Mouse (Mus musculus) liver, embryonic 11.5 days (tissue): ENCODE measurements around the gene Zc3h12d. TPM values are rescaled to one million over a fixed set of nuclear protein-coding genes. Genes with fewer than 3 reads are reported as not detected.
"Not testable (repeated sequence)": the region's sequence is repeated elsewhere in the genome, so short reads cannot be mapped to it uniquely, and the experiment has no call there.

Experiments used
- ATAC-seq: fragments of 200-750 bp; cut with Nextera tagmentation; replicated peaks from 2 replicates; pipeline ENCODE4 v1.8.0; 2017; ENCODE audit warnings: moderate number of reproducible peaks, mild to moderate bottlenecking, moderate TSS enrichment, moderate library complexity; ENCODE audit not compliant: low FRiP score
- DNase-seq: peaks from one replicate; pipeline ENCODE4 v3.0.0-alpha.2; 2017; ENCODE audit warnings: low spot score
- H3K27ac ChIP-seq: fragments of 300-500 bp; sonication (generic); 2 replicates; pipeline ENCODE4 v1.5.1; 2014; ENCODE audit warnings: mild to moderate bottlenecking, low read depth, low read length, control low read depth
- H3K27me3 ChIP-seq: fragments of 300-500 bp; sonication (generic); replicated peaks from 2 replicates; pipeline ENCODE4 v1.6.1; 2014; ENCODE audit warnings: low read length, mixed read lengths; ENCODE audit not compliant: control insufficient read depth, insufficient read depth
- H3K36me3 ChIP-seq: fragments of 300-500 bp; sonication (generic); 2 replicates; pipeline ENCODE4 v1.6.1; 2014; ENCODE audit warnings: mild to moderate bottlenecking, low read length, moderate library complexity, mixed read lengths; ENCODE audit not compliant: control insufficient read depth, insufficient read depth
- H3K4me1 ChIP-seq: fragments of 300-500 bp; sonication (generic); replicated peaks from 2 replicates; pipeline ENCODE4 v1.6.1; 2014; ENCODE audit warnings: low read length, mixed read lengths; ENCODE audit not compliant: control insufficient read depth, insufficient read depth
- H3K4me2 ChIP-seq: fragments of 300-500 bp; sonication (generic); 2 replicates; pipeline ENCODE4 v1.6.1; 2014; ENCODE audit warnings: mild to moderate bottlenecking, control low read depth, moderate library complexity
- H3K4me3 ChIP-seq: fragments of 300-500 bp; sonication (generic); 2 replicates; pipeline ENCODE4 v1.5.1; 2014; ENCODE audit warnings: low read depth, low read length, control low read depth
- H3K9ac ChIP-seq: fragments of 300-500 bp; sonication (generic); 2 replicates; pipeline ENCODE4 v1.6.1; 2014; ENCODE audit warnings: low read depth, low read length, control low read depth
- H3K9me3 ChIP-seq: fragments of 300-500 bp; sonication (generic); 2 replicates; pipeline ENCODE4 v1.6.1; 2016; ENCODE audit warnings: low read length, inconsistent platforms, mixed read lengths; ENCODE audit not compliant: control insufficient read depth
- WGBS: fragments of 180-500 bp; shearing (Covaris S2); extraction: QIAGEN DNeasy Blood & Tissue Kit; methylation state at CpG from one replicate; pipeline ENCODE4 v1.1.7; 2014; 5-methylcytosine and 5-hydroxymethylcytosine counted together
- polyA plus RNA-seq: library from polyadenylated mRNA; unstranded; fragments of >200 nt; fragmentation: Nextera tagmentation; extraction: Ambion mirVana; gene quantifications from 2 replicates; pipeline ENCODE4 v1.2.1, GENCODE M21; 2014

The Zc3h12d gene
- polyA plus RNA-seq, 1 experiment from 2014 or later: 0.05 TPM

- Histone ChIP-seq H3K9ac (no peak overlapping the region), H3K4me3 (no peak overlapping the region), H3K27ac (no peak overlapping the region), H3K36me3 (no peaks in the 10 kb centered on the region), H3K9me3 (no peaks in the 10 kb centered on the region), H3K27me3 (peaks cover 25% of the 10 kb centered on the region), H3K4me1 (no peaks in the 10 kb centered on the region), H3K4me2 (no peak overlapping the region)
- no peak for DNase-seq
- ATAC-seq: no peak
- WGBS: 84% methylated on average over 5 of the region's 5 CpGs
Measured at GRCm38 (mm10) chr10:7871381-7872020, 39.2 kb downstream of the Zc3h12d start.

GRCm38 (mm10) chr10:7874194-7874593 lies 41.9 kb downstream of the Zc3h12d start:
- Histone ChIP-seq H3K4me1 (no peaks in the 10 kb centered on the region), H3K27me3 (peaks cover 1% of the 10 kb centered on the region; the same call in 1 of the 2 replicates), H3K27ac (no peak overlapping the region), H3K9me3 (no peaks in the 10 kb centered on the region), H3K4me2 (no peak overlapping the region), H3K9ac (no peak overlapping the region), H3K36me3 (no peaks in the 10 kb centered on the region), H3K4me3 (no peak overlapping the region)
- WGBS: 78% methylated on average over 7 of the region's 7 CpGs
- ATAC-seq (no peak), DNase-seq (no peak)

- not testable (repeated sequence) for H3K4me1 ChIP-seq, H3K9ac ChIP-seq, H3K27me3 ChIP-seq, H3K4me3 ChIP-seq, ATAC-seq, DNase-seq, H3K9me3 ChIP-seq, H3K36me3 ChIP-seq, H3K27ac ChIP-seq, H3K4me2 ChIP-seq
- 87% methylated on average over 3 of the region's 3 CpGs for WGBS
Measured at GRCm38 (mm10) chr10:7880283-7880682, 48.0 kb downstream of the Zc3h12d start.

- ATAC-seq (no peak), DNase-seq (no peak)
- Histone ChIP-seq H3K4me1 (no peaks in the 10 kb centered on the region), H3K4me3 (no peak overlapping the region), H3K4me2 (no peak overlapping the region), H3K9ac (no peak overlapping the region), H3K9me3 (no peaks in the 10 kb centered on the region), H3K27ac (no peak overlapping the region), H3K27me3 (no peaks in the 10 kb centered on the region), H3K36me3 (no peaks in the 10 kb centered on the region)
- WGBS: 84% methylated on average over 3 of the region's 3 CpGs
Measured at GRCm38 (mm10) chr10:7881971-7882370, 49.7 kb downstream of the Zc3h12d start.

GRCm38 (mm10) chr10:7883524-7883923 lies 51.3 kb downstream of the Zc3h12d start:
- ATAC-seq: no peak; the same call in 1 of the 2 replicates
- DNase-seq: peak; percentile 38
- no peak overlapping the region for H3K4me3 ChIP-seq
- no peak overlapping the region for H3K9ac ChIP-seq
- WGBS: 10% methylated on average over 5 of the region's 5 CpGs
- no peak overlapping the region for H3K27ac ChIP-seq
- no peaks in the 10 kb centered on the region for H3K27me3 ChIP-seq
- H3K4me1 ChIP-seq: no peaks in the 10 kb centered on the region
- no peak overlapping the region for H3K4me2 ChIP-seq
- no peaks in the 10 kb centered on the region for H3K36me3 ChIP-seq
- H3K9me3 ChIP-seq: no peaks in the 10 kb centered on the region

GRCm38 (mm10) chr10:7888256-7888868 lies 56.1 kb downstream of the Zc3h12d start:
- Histone ChIP-seq H3K36me3 (no peaks in the 10 kb centered on the region), H3K4me1 (no peaks in the 10 kb centered on the region), H3K27me3 (no peaks in the 10 kb centered on the region), H3K9ac (no peak overlapping the region), H3K4me3 (no peak overlapping the region), H3K9me3 (no peaks in the 10 kb centered on the region), H3K4me2 (no peak overlapping the region), H3K27ac (no peak overlapping the region)
- ATAC-seq: no peak
- DNase-seq: peak; percentile 20
- WGBS: 66% methylated on average over 11 of the region's 11 CpGs

GRCm38 (mm10) chr10:7900719-7901627 lies 68.7 kb downstream of the Zc3h12d start:
- Histone ChIP-seq H3K9me3 (no peaks in the 10 kb centered on the region), H3K36me3 (peaks cover 24% of the 10 kb centered on the region), H3K4me1 (no peaks in the 10 kb centered on the region), H3K27me3 (no peaks in the 10 kb centered on the region), H3K27ac (no peak overlapping the region), H3K4me2 (no peak overlapping the region), H3K9ac (no peak overlapping the region), H3K4me3 (no peak overlapping the region)
- ATAC-seq (no peak), DNase-seq (no peak)
- WGBS: 87% methylated on average over 14 of the region's 14 CpGs

GRCm38 (mm10) chr10:7904157-7904556 lies 71.9 kb downstream of the Zc3h12d start:
- Histone ChIP-seq H3K4me1 (no peaks in the 10 kb centered on the region), H3K4me2 (no peak overlapping the region), H3K36me3 (peaks cover 49% of the 10 kb centered on the region), H3K4me3 (no peak overlapping the region), H3K9me3 (no peaks in the 10 kb centered on the region), H3K9ac (no peak overlapping the region), H3K27ac (no peak overlapping the region), H3K27me3 (no peaks in the 10 kb centered on the region)
- WGBS: 95% methylated on average over 5 of the region's 5 CpGs
- ATAC-seq (no peak), DNase-seq (no peak)
